Mouse (Mus musculus) gastrocnemius, adult 18-20 months (tissue): ENCODE measurements around the gene Sae1. TPM values are rescaled to one million over a fixed set of nuclear protein-coding genes. Genes with fewer than 3 reads are reported as not detected.

ENCODE experiments used
- DNase-seq: peaks from one replicate; pipeline ENCODE4 v3.0.0; 2021; ENCODE audit warnings: low spot score
- total RNA-seq, 2 experiments: library from RNA; stranded (reverse); gene quantifications; 2 replicates each; pipeline ENCODE4 v1.2.3; 2021

Sae1 gene
- total RNA-seq, 2 experiments from 2014 or later = 25.3 to 30.6 TPM

GRCm38 (mm10) chr7:16364319-16364718 lies 23.3 kb downstream of the Sae1 start:
- no peak for DNase-seq

GRCm38 (mm10) chr7:16357602-16358001 lies 30.0 kb downstream of the Sae1 start:
- no peak for DNase-seq

- DNase-seq = no peak
These were observed 31.6 kb downstream of the Sae1 start for GRCm38 (mm10) chr7:16355854-16356594.

GRCm38 (mm10) chr7:16349999-16350398 lies 37.6 kb downstream of the Sae1 start:
- DNase-seq = no peak

GRCm38 (mm10) chr7:16345297-16345696 lies 42.3 kb downstream of the Sae1 start:
- DNase-seq = no peak

GRCm38 (mm10) chr7:16344598-16344997 lies 43.0 kb downstream of the Sae1 start:
- no peak for DNase-seq

GRCm38 (mm10) chr7:16337733-16338132 lies 49.9 kb downstream of the Sae1 start:
- DNase-seq = no peak

GRCm38 (mm10) chr7:16329146-16329545 lies 58.5 kb downstream of the Sae1 start:
- no peak for DNase-seq

GRCm38 (mm10) chr7:16326607-16326971 lies 61.0 kb downstream of the Sae1 start:
- no peak for DNase-seq

- peak; percentile 79 for DNase-seq
These were observed 61.5 kb downstream of the Sae1 start for GRCm38 (mm10) chr7:16325920-16326606.

GRCm38 (mm10) chr7:16324661-16325060 lies 62.9 kb downstream of the Sae1 start:
- no peak for DNase-seq

GRCm38 (mm10) chr7:16320479-16320878 lies 67.1 kb downstream of the Sae1 start:
- no peak for DNase-seq

GRCm38 (mm10) chr7:16319216-16319615 lies 68.4 kb downstream of the Sae1 start:
- DNase-seq = no peak

GRCm38 (mm10) chr7:16317094-16317493 lies 70.5 kb downstream of the Sae1 start:
- DNase-seq = no peak

GRCm38 (mm10) chr7:16315222-16315759 lies 72.3 kb downstream of the Sae1 start:
- DNase-seq = no peak

GRCm38 (mm10) chr7:16314221-16314775 lies 73.3 kb downstream of the Sae1 start:
- no peak for DNase-seq

- DNase-seq = peak; percentile 89
These were observed 74.0 kb downstream of the Sae1 start for GRCm38 (mm10) chr7:16313481-16314220.

GRCm38 (mm10) chr7:16312672-16313311 lies 74.8 kb downstream of the Sae1 start:
- peak; percentile 75 for DNase-seq

GRCm38 (mm10) chr7:16312011-16312671 lies 75.5 kb downstream of the Sae1 start:
- peak; percentile 37 for DNase-seq

- no peak for DNase-seq
These were observed 76.1 kb downstream of the Sae1 start for GRCm38 (mm10) chr7:16311453-16312004.
